Mouse (Mus musculus): ENCODE measurements around the gene Slc35b2.

DNA sequence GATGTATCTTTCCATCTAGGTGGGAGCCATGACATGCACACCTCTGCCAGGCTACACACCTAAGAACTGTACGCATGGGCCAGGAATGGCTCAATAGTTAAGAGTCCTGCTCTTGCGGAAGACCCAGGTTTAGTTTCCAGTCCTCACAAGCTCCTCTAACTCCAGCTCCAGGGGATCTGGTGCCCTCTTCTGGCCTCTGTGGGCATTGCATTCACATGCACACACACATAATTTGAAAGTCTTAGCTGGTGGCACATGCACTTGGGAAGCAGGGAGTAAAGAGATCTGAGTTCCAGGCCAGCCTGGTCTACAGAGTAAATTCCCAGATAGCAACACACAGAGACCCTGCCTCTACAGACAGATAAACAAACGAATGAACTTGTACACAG, 22.8 kb downstream of the Slc35b2 start:
- TF ChIP-seq POLR2A (IDR thresholded peaks at IDR 0.05; ENCODE audit: borderline replicate concordance, control insufficient read depth, low read depth, low read length) (no peak), CTCF (IDR thresholded peaks at IDR 0.05; ENCODE audit: control insufficient read depth, insufficient read depth, low read length) (peak; percentile 45)
